Mouse (Mus musculus) right cerebral cortex, postnatal 36 days (tissue): ENCODE measurements around the gene Commd1.

Experiments
- DNase-seq, 2 experiments: peaks; one replicate each; pipeline ENCODE4 v3.0.0; 2022; ENCODE audit warnings: low spot score in 2 of 2, mixed read lengths in 1 of 2

Commd1 gene

DNA sequence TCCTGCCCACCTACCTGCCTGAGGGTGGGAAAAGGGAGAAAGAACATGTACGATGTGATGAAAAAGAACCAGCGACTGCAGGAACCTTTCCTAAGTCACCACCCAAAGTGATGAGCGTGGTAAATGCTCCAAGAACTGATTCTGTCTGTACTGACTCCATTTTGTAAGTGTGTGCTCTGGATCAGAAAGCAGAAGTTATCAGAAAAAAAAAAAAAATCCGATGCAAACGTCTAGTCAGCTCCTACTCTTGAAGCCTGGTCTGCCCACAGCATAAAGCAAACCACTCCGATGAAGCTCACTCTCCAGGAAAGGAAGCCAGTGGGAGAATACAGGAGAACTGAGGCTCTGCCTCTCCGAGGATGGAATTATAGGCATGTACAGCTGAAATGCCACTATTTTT lies 29.5 kb downstream of the Commd1 start:
- DNase-seq: no peak

DNA sequence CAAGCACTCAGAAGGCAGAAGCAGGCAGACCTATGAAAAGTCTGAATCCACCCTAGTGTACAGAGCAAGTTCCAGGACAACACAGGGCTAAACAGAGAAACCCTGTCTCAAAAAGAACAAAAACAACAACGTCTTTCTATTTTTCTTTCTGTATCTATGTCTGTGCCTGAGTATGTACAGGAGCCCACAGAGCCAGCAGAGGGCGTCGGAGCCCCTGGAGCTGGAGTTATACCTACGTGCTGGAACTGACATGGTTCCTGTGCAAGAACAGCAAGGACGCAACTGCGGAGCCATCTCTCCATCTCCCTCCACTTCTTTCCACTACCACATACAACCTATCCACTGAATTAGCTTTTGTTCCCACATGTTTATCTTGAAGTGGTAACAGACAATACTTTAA lies 32.1 kb downstream of the Commd1 start:
- DNase-seq: no peak

DNA sequence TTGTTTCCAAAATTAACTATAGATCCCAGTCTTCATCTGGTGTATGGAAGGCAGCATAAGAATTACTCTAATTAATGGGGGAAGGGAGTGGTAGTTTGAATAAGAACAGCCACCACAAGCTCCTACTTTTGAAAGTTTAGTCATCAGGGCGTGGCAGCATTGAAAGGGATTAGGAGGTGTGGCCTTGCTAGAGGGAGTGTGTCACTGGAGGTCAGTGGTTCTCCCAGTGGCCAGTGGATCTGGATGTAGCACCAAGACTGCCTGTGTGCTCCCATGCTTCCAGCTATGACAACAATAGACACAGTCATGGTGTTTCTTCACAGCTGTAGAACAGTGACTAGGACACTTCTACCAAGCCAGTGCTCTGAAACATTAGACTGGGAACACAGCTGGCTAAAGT lies 33.1 kb downstream of the Commd1 start:
- no peak for DNase-seq

DNA sequence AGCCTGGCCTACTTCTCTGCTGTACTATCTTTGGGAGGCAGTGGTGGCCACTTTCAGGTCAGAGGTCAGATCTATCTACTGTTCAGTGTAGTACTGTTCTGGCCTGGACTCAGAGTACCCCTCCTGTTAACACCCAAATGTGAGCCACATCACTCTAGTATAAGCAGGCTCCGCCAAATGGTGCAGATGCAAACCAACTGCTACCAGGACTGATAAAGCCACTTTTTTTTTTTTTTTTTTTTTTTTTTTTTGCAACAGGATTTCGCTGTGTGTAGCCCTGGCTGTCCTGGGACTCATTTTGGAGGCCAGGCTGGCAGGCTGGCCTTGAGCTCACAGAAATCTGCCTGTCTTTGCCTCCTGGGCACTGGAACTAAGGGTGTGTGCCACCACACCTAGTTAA lies 43.2 kb downstream of the Commd1 start:
- no peak for DNase-seq

DNA sequence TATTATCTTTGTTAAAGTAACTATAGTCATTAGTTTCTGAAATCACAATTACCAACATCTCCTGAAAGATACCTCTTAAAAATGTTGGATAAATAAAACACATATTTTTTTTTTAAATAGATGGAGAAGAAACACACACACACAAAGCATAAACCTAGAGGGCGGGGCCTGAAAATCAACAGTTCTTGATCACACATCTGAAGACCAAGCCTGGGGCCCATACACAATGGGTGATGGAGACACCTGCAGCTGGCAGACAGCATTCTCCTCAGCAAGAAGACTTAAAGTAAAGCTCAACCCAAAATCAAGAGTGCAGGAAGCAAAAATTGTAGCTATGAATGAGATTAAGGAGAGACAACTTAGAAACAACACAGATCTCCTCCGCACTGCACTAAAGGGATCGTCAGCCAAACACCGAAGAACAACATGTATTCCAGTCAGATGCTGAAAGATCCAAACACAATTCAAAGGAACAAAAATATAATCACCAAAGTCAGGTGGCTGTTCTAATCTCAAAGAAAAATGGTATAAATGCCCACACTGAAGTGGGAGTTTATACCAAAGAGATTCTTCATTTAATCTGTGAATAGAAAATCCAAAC lies 44.4 kb downstream of the Commd1 start:
- no peak for DNase-seq

DNA sequence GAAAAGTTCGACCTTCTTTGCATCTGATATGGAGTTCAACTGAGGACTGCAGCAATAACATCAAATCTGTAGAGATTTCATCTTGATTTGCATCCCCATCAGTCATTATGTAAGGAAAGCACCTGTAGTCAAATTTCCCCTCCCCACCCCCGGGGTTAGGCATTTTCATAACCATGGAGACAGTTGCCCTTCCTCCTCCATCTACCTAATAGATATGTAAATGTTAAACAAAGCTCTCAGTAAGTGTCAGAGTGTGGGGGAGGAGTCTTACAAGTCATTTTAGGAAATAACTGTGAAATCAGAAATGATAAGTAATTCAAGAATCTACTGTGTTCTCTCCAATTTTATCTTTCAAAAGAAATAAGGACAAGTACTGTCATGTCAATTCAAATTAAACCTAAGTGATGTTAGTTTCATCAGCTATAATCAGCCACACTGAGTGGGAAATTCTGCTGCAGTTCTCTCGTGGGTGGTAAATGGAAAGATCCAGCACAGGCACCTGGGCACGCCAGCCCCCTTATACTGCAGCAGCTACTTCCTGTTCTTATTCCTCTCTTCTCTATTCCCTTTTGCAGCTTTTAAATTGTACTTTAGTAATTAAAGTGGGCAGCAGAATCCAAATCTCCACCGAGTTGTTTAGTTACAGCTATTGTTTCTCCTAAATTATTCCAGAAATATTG lies 45.6 kb downstream of the Commd1 start:
- DNase-seq: peak; percentile 15 to 50

DNA sequence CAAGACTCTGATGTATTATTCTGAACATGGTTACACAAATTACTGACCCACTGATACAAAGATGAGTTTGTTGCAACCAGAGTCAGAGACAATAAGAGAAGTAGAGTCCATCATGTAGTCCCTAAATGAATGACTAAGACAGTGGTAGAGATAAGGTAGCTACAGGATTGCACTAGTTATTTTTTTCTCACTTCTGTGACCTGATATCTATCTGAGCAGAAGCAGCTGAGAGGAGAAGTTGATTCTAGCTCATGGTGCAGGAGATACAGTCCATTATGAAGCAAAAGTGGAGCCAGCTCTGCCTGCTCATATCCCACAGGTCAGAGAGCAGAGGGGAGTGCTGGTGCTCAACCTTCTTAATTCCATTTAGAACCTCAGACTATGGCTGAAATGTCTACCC lies 50.0 kb downstream of the Commd1 start:
- DNase-seq: no peak

DNA sequence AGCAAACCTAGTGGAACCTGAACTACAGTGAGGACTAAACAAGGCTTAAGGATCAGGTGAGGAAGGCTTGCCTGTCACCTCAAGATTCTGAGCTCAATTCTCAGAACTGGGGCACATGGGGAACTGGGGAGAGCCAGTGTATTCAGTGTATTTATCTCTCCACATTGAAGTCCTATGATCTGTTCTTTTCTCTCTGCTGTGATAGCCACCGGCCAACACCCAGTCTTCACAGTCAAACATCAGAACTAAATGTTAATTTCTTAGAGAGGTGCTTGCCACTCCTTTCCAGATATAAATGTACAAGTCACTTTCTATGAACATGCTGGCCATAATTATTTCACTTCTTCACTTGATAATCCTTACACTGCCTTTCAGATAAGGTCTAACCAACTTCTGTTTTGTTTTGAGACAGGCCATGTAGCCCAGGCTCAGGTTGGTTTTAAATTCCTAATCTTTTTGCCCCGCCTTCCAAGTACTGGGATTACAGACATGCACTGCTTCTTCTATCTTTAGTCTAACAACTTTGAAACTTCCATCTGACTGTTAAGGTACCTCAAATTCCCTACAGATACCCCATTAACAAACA lies 50.8 kb downstream of the Commd1 start:
- no peak for DNase-seq

DNA sequence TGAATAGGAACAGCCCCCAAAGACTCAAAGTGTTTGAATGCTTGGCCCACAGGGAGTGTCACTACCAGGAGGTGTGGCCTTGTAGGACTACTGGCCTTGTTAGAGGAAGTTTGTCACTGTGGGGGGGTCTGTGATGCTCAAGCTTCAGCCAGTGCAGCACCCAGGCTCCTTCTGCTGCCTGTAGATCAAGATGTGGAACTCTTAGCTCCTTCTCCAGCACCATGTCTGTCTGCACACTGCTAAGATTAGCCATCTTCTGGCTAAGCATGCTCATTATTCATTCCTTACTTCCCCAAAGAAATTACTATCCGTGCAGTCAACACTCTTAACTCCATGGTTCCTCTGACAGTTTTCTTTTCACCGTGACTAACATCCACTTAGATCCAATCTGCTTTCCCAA lies 52.1 kb downstream of the Commd1 start:
- DNase-seq: no peak

DNA sequence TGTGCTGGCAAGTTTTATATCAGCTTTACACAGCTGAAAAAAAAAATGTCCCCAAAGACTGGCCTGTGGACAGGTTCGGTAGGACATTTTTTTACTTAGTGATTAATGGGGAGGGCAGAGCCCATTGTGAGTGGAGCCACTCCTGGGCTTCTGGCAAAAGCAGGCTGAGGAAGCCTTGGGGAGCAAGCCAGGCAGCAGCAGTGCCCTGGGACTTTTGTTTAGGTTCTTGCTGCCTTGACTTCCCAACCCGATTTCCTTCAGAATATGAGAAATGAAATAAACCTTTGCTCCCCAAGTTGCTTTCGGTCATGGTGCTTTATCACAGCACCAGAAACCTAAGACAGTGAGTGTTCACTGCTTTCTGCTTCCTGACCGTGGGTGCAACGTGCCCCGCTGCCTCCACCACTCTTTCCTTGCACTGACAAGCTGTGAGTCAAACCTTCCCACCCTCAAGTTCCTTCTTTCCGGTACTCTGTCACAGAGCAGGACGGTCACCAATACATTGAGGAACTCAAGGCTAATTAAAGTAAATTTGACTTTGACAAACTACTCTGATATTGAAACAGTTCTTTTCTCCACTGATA lies 53.5 kb downstream of the Commd1 start:
- no peak for DNase-seq

DNA sequence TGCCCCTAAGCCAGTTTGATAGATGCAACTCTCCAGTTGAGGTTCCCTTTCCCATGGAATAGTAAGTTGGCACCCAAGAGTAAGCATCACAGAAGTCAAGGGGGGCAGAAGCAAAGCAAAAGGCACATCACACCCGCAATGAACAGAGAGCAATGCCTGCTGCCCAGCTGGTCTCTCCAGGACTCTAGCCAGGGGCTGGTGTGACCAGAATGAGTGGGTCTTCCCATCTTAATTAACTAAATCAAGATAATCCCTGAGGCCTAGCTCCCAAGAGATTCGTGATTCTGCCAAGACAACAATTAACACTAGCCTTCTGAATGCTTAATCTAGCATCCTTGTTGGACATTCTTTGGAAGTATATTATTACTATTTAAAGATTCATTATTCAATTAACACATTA lies 58.6 kb downstream of the Commd1 start:
- DNase-seq: no peak

DNA sequence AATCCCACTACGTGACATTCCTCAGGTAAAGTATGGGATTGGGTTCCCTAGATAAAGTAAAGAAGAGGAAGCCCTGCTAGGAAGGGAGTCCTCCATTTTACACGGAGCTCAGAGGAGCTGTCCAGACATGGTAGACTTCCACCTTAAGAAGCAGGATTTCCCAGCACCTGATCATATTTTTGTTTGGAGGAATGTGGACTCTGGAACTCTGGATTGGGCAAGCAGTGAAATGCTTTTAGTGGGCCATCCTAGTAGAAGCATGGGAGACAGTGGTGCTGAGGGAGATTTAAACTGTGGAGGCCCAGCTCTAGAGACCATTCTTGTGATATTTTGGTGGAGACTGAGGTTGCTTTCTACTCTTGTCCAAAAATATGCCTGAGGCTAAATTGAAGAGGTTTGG lies 59.6 kb downstream of the Commd1 start:
- DNase-seq: no peak

DNA sequence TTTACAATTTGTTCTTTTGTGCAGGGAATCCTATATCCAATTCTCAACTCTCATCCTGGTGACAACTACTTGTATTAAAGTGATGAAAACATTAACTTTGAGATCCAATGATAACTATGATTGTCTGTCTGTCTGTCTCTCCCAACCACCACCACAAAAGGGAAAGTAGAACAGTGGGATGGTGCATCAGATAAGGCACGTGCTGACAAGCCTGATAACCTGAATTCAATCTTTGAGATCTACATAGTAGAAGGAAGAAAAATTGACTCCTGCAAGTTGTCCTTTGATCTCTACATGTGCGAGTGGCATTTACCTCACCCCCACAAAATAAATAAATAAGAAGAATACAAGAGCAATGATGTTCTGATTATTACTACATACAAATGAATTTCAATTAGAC lies 62.8 kb downstream of the Commd1 start:
- DNase-seq: no peak

DNA sequence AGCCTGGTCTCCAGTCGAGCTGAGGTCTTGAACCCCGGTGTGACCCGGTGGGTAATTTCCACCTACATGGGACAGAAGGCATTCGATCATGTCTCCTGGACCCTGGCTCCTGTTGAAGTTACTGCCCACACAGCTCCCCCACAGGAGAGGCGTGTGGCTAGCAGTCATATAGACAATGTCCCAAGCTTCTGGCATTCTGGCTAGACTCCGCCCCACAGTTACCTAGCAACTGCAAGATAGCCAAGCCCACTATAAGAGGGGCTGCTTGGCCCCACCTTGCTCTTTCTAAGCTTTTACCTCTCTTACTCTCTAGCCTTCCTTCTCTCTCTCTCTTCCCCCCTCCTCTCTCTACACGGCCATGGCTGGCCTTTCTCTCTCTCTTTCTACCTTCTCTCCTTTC lies 64.4 kb downstream of the Commd1 start:
- DNase-seq: no peak

DNA sequence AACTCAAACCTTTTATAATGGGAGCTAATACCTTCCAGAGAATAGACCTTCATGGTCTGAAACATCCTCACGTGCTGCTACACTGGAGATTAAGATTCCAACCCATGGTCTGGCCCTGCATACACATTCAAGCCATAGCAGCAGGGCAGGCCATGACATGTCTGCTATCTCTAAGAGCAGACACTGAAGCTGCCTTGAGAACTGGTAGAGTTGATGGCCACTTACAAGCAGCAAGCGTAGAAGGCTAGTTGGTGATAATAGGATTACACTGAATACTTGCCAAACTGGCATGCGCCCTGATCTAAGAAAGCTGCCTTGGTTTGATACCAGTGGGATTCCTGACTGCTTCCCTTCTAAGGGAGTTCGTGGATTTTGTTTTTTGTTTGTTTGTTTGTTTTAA lies 68.4 kb downstream of the Commd1 start:
- DNase-seq: no peak

DNA sequence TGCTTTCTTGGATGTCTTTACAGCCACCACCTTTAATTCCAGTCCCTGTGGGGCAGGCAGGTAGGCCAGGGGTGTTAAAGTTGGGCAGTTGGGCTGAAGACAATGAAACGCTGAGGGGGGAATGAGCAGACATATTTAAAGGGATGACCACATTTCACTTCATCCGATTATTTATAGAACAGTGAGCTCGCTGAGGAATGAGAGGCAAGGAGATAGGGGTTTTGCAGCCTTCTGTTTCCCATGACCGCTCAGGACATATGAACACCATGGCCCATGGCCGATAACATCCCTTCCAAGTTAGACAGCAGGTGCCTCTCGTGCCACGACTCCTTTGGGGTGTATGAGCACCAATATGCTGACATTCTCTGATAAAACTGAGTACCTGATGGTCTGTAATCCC lies 70.4 kb downstream of the Commd1 start:
- DNase-seq: no peak

DNA sequence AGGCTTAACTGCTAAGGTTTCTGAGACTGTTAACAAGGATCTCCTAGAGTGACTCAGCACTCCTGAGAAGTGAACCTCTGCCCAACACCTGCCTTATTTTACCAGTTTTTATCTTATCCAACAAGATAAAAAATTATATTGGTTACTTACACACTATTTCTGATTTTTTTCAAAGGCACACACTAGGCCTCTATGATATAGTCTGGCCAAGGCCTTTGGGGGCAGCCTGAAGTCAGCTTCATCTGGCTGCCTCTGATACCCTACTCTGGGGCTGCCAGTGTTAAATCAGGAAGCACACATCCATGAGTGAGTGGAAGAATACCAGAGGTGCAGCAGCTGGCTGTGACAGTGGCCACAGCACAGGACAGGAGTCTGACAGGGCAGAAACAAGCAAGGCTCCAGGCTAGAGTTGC lies 75.7 kb downstream of the Commd1 start:
- no peak for DNase-seq

DNA sequence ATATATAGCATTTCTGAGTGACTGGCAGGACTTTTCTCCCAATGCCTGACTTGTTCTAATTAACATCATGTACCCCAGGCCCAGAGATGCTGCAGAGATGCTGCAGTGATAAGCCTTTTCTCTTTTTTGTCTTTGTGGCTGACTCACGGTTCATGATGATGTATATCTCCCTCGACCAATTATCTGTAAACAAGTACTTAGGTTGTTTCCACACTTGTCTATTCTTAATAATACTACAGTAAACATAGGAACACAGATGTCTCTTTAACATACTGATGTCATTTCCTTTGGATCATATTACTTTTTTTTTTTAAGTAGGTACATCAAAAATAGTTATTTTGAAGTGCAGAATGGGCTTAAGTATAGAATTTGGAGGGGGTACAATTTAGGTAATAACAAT lies 79.3 kb downstream of the Commd1 start:
- DNase-seq: no peak

DNA sequence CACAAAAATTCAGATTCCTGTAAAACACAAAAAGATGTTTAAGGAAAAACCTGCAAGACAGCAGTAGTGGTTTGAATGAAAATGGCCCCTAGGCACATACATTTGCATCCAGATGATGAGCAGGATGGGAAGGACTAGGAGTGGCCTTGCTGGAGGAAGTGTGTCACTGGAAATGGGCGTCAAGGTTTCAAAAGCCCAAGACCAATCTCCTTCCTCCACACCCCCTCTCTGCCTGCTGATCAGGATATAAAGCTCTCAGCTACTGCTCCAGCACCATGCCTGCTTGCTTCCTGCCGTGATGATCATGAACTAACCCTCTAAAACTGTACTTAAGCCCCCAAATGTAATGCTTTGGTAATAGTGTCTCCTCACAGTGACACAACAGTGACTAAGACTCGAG lies 82.1 kb downstream of the Commd1 start:
- DNase-seq: no peak

DNA sequence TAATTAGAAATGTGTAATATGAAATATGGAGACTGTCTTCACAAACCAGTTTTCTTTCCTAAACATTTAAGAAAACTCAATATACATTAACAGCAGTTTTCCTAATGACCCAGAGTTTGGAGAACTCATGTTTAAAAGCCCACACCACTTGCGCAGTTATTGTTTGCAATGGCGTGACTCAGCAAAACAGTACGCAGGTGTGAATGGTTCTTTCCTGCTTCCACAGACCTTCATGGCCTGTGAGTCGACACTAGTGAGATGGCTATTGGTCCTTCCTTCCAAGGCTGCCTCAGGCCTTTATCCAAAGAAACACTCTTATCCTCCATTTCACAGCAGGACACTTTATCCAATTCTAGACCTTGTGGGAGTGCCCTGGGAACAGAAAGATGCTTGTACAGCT lies 84.5 kb downstream of the Commd1 start:
- DNase-seq: no peak

DNA sequence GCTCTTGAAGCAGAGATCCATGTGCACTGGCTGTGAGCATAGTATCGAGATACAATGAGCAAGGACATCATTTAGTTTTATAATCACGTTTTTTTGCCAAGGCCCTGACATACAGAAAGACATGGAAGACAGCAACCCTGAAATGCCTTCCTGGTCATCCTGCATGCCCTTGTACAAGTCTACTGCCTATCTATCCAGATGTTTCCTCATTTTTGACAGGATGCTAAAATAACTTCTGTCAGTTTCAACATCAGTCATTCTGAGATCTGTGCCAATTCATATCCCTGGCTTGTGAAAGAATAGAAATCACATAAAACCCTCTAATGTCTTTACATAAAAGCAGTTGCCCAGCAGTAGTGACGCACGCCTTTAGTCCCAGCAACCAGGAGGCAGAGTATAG lies 85.1 kb downstream of the Commd1 start:
- DNase-seq: no peak

DNA sequence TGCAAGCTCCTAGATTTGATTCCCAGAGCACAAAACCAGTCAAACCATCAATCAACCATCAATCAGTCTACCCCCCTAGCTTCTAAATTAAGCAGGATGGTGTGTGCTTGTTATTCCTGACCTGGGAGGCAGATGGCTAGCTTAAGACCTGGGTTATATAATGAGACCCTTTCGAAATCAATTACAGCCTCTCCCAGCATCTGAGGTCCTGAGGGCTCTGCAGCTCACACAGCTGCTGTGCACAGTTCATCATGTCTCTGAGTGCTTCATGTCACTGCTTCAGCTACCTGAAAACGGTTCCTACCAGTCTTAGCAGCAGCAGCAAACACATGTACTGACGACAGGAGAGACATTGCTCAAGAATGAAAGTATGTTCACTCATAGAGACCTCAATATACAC lies 89.1 kb downstream of the Commd1 start:
- DNase-seq: no peak

DNA sequence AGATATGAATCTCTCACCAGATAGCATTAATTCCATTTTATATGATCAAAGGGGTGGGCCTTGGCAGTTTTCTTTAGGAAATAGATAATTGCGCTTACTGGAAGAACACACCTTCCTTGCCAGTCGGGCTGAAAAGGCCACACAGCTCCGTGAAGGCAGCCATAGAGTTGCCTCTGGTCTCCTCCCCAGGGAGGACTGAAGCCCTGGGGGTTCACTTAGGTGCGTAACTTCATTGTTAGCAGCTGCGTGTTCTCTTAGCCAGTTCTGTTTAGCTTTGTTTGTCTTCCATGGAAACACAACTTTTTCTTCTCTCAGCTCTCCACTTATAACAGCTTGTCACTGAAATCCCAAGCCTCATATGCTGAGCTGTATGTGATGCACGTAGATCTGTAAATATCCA lies 89.7 kb downstream of the Commd1 start:
- DNase-seq: no peak
